10 mouse cellular contexts compared by ENCODE assay signal in genomic region chr19:28299211-28299775, GRCm38 (mm10).
DNase-seq lines count a peak whose midpoint lies in the region; ATAC-seq and TF ChIP-seq lines count a peak whose summit lies in the region.
"Had no signal": no experiment of that assay in that cellular context is flagged by ENCODE, and none has a peak within 500 bp of the region (broad histone marks: within the 10 kb centered on the region; RNA-seq: fewer than 3 reads in every experiment).

No protein-coding gene starts in this region.

- TF ChIP-seq EP300 in heart, postnatal 0 days (IDR thresholded peaks at IDR 0.05; ENCODE audit: low read depth) = no peak

- TF ChIP-seq CTCF in heart, postnatal 0 days (IDR thresholded peaks at IDR 0.05; ENCODE audit: low read depth) = no peak

- 38% methylated on average over 11 of the region's 11 CpGs for WGBS in heart, postnatal 0 days
- WGBS in heart, embryonic 11.5 days (ENCODE audit: insufficient replicate concordance) = 53% methylated on average over 11 of the region's 11 CpGs
- 61% methylated on average over 11 of the region's 11 CpGs for WGBS in hindbrain, embryonic 16.5 days

- DNase-seq in heart, postnatal 0 days (ENCODE audit: low spot score) = peak; percentile 7
- DNase-seq in 3134 (ENCODE audit: extremely low read depth, insufficient read length, low spot score) = peak; percentile 19
- peak; percentile 44 for DNase-seq in adrenal gland, adult 2 months
- DNase-seq in right cerebral cortex, postnatal 36 days (ENCODE audit: low spot score in 2 of 2) = no peak
- DNase-seq in layer of hippocampus, adult 9-10 months (ENCODE audit: low spot score) = no peak
- DNase-seq: spleen, adult 18-20 months had no signal

- no peak overlapping the region for H3K27ac ChIP-seq in heart, postnatal 0 days (ENCODE audit: low read depth)
- no peak overlapping the region for H3K27ac ChIP-seq in heart, embryonic 11.5 days (ENCODE audit: low read depth, low read length)
- no peak overlapping the region for H3K27ac ChIP-seq in hindbrain, embryonic 16.5 days (ENCODE audit: low read depth, low read length)
- H3K27ac ChIP-seq: embryonic facial prominence, embryonic 15.5 days; macrophage had no signal

- H3K36me3 ChIP-seq in heart, postnatal 0 days (replicated peaks; ENCODE audit: control insufficient read depth, insufficient read depth, low read length) = no peaks in the 10 kb centered on the region
- H3K36me3 ChIP-seq in heart, embryonic 11.5 days (ENCODE audit: control insufficient read depth, insufficient read depth, low read length) = no peaks in the 10 kb centered on the region
- H3K36me3 ChIP-seq in hindbrain, embryonic 16.5 days (ENCODE audit: control insufficient read depth, insufficient read depth, low read length) = no peaks in the 10 kb centered on the region
- H3K36me3 ChIP-seq: embryonic facial prominence, embryonic 15.5 days had no signal

- no peak overlapping the region for H3K4me2 ChIP-seq in heart, postnatal 0 days (ENCODE audit: low read depth, low read length)
- no peak overlapping the region for H3K4me2 ChIP-seq in heart, embryonic 11.5 days
- no peak overlapping the region for H3K4me2 ChIP-seq in hindbrain, embryonic 16.5 days (ENCODE audit: low read length)
- H3K4me2 ChIP-seq: embryonic facial prominence, embryonic 15.5 days had no signal

- peak; percentile 33; the same call in 1 of the 2 replicates for ATAC-seq in heart, postnatal 0 days (ENCODE audit: insufficient read depth, low read depth)
- no peak for ATAC-seq in heart, embryonic 11.5 days (replicated peaks; ENCODE audit: insufficient number of reproducible peaks, low FRiP score, low TSS enrichment)
- 0 out of 2 replicates have a peak, but pooled peaks have one; percentile 2 for ATAC-seq in hindbrain, embryonic 16.5 days

- H3K9ac ChIP-seq in heart, postnatal 0 days (replicated peaks; ENCODE audit: low read depth, low read length) = no peak overlapping the region
- no peak overlapping the region for H3K9ac ChIP-seq in heart, embryonic 11.5 days (ENCODE audit: low read depth, low read length)
- no peak overlapping the region for H3K9ac ChIP-seq in hindbrain, embryonic 16.5 days (ENCODE audit: low read depth, low read length)
- H3K9ac ChIP-seq: embryonic facial prominence, embryonic 15.5 days had no signal

- H3K4me1 ChIP-seq in heart, postnatal 0 days (ENCODE audit: control insufficient read depth, insufficient read depth) = no peaks in the 10 kb centered on the region
- no peaks in the 10 kb centered on the region; the same call in 1 of the 2 replicates for H3K4me1 ChIP-seq in heart, embryonic 11.5 days (ENCODE audit: control insufficient read depth, insufficient read depth, low read length)
- no peaks in the 10 kb centered on the region for H3K4me1 ChIP-seq in hindbrain, embryonic 16.5 days (ENCODE audit: control insufficient read depth, insufficient read depth, low read depth, low read length)

- no peak overlapping the region for H3K4me3 ChIP-seq in heart, postnatal 0 days (ENCODE audit: low read depth, low read length)
- no peak overlapping the region for H3K4me3 ChIP-seq in heart, embryonic 11.5 days (ENCODE audit: low read depth, low read length)
- no peak overlapping the region for H3K4me3 ChIP-seq in hindbrain, embryonic 16.5 days (ENCODE audit: low read length)
- H3K4me3 ChIP-seq: embryonic facial prominence, embryonic 15.5 days had no signal

- no peaks in the 10 kb centered on the region for H3K9me3 ChIP-seq in heart, postnatal 0 days (replicated peaks; ENCODE audit: control insufficient read depth, low read length)
- no peaks in the 10 kb centered on the region for H3K9me3 ChIP-seq in heart, embryonic 11.5 days (replicated peaks; ENCODE audit: control insufficient read depth, low read length)
- no peaks in the 10 kb centered on the region for H3K9me3 ChIP-seq in hindbrain, embryonic 16.5 days (ENCODE audit: control insufficient read depth, low read length)
- H3K9me3 ChIP-seq: embryonic facial prominence, embryonic 15.5 days had no signal

- no peaks in the 10 kb centered on the region for H3K27me3 ChIP-seq in heart, postnatal 0 days (ENCODE audit: control insufficient read depth, insufficient read depth, low read length)
- H3K27me3 ChIP-seq in heart, embryonic 11.5 days (ENCODE audit: control insufficient read depth, insufficient read depth, low read length) = no peaks in the 10 kb centered on the region
- H3K27me3 ChIP-seq in hindbrain, embryonic 16.5 days (replicated peaks; ENCODE audit: control insufficient read depth, insufficient read depth, low read length) = no peaks in the 10 kb centered on the region
- H3K27me3 ChIP-seq: embryonic facial prominence, embryonic 15.5 days had no signal

Comparison
In these comparisons a context has a peak if more than half of its experiments do, and no peak if none do; other contexts are left out.
1. DNase-seq: peak in heart, postnatal 0 days (single experiment), 3134 (single experiment) and adrenal gland, adult 2 months (single experiment); none in right cerebral cortex, postnatal 36 days (0 of 2) and layer of hippocampus, adult 9-10 months (single experiment).